Mouse (Mus musculus) neural tube, embryonic 15.5 days (tissue): ENCODE results near the gene Tmem190. TPM values are rescaled to one million over a fixed set of nuclear protein-coding genes. Genes with fewer than 3 reads are reported as not detected.

ENCODE experiments used
- ATAC-seq: fragments of 200-750 bp; cut with Nextera tagmentation; 2 replicates; pipeline ENCODE4 v1.8.0; 2017; ENCODE audit warnings: mild to moderate bottlenecking, moderate TSS enrichment, moderate library complexity; ENCODE audit not compliant: low FRiP score
- H3K27ac ChIP-seq: fragments of 300-500 bp; sonication (generic); replicated peaks from 2 replicates; pipeline ENCODE4 v1.5.1; 2015; ENCODE audit warnings: mild to moderate bottlenecking, inconsistent platforms
- H3K27me3 ChIP-seq: fragments of 300-500 bp; sonication (generic); replicated peaks from 2 replicates; pipeline ENCODE4 v1.6.1; 2015; ENCODE audit warnings: inconsistent platforms
- H3K36me3 ChIP-seq: fragments of 300-500 bp; sonication (generic); 2 replicates; pipeline ENCODE4 v1.6.1; 2015; ENCODE audit warnings: inconsistent platforms
- H3K4me1 ChIP-seq: fragments of 300-500 bp; sonication (generic); 2 replicates; pipeline ENCODE4 v1.6.1; 2015; ENCODE audit warnings: inconsistent platforms
- H3K4me2 ChIP-seq: fragments of 300-500 bp; sonication (generic); 2 replicates; pipeline ENCODE4 v1.6.1; 2015; ENCODE audit warnings: inconsistent platforms, mild to moderate bottlenecking, moderate library complexity
- H3K4me3 ChIP-seq: fragments of 300-500 bp; sonication (generic); replicated peaks from 2 replicates; pipeline ENCODE4 v1.5.1; 2015; ENCODE audit warnings: mild to moderate bottlenecking, inconsistent platforms
- H3K9ac ChIP-seq: fragments of 300-500 bp; sonication (generic); replicated peaks from 2 replicates; pipeline ENCODE4 v1.6.1; 2015; ENCODE audit warnings: mild to moderate bottlenecking, inconsistent platforms
- H3K9me3 ChIP-seq: fragments of 300-500 bp; sonication (generic); replicated peaks from 2 replicates; pipeline ENCODE4 v1.6.1; 2016; ENCODE audit warnings: inconsistent platforms
- WGBS: fragments of 180-500 bp; shearing (Covaris S2); methylation state at CpG from one replicate; pipeline ENCODE4 v1.1.7; 2015; ENCODE audit warnings: mixed read lengths; 5-methylcytosine and 5-hydroxymethylcytosine counted together
- polyA plus RNA-seq: library from polyadenylated mRNA; unstranded; fragments of >200 nt; fragmentation: Nextera tagmentation; extraction: Ambion mirVana; gene quantifications from 2 replicates; pipeline ENCODE4 v1.2.1, GENCODE M21; 2015

The Tmem190 gene
- not detected in 2 replicates for polyA plus RNA-seq

DNA sequence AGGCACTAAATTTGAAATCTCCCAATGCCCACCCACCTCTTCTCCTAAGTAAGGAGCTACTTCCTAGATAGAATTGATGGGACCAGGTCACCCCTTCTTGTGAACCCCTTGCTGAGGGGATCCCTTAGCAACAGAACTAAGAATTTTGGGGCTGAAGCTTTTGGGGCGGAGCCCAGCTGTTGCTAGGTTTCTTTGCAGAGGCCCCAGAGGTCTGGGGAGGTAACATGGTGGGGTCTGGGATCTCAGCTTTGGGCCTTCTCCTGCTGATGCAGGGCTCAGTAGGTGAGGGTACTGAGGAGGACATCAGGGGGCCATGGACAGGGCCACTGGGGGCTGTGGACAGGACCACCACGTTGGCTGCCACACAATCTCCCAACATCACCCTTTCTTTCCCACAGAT, at the start of gene Tmem190, which contains the start of gene Il11:
Gene Tmem190 (plus strand): TSS at position 179 of the 400 bp plus-strand sequence.
Gene Il11 (minus strand): TSS at position 101 of the 400 bp plus-strand sequence.
- no peak for ATAC-seq
- no peak within 1 kb of the TSS for H3K4me2 ChIP-seq
- no peaks in the 10 kb centered on the region for H3K36me3 ChIP-seq
- H3K27ac ChIP-seq: no peak within 1 kb of the TSS
- 70% methylated on average over 2 of the region's 2 CpGs for WGBS
- no peaks in the 10 kb centered on the region for H3K4me1 ChIP-seq
- H3K4me3 ChIP-seq: no peak within 1 kb of the TSS
- H3K9me3 ChIP-seq: no peaks in the 10 kb centered on the region
- no peak within 1 kb of the TSS for H3K9ac ChIP-seq
- peaks cover 44% of the 10 kb centered on the region for H3K27me3 ChIP-seq

DNA sequence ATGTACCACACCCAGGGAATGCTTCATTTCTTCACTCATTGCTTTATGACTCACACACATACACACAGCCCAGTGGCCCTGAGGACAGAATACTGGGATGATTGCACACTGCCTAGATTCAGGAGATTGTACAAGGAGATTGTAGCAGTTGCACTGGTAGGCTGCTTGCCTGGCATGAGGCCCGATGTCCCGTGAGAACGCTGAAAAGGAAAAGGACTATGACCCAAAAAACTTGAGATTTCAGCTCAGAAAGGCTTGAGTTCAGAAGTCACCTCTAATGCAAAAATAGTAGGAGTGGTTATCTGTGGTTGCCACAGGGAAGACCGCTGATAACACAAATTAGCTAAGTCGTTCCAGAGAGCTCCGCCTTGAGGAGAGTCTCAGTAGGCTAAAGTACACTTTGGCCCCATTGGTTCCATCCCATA, 49.8 kb upstream of the Tmem190 start:
- H3K9ac ChIP-seq: no peak overlapping the region
- H3K9me3 ChIP-seq: no peaks in the 10 kb centered on the region
- no peak overlapping the region for H3K4me3 ChIP-seq
- no peak for ATAC-seq
- H3K4me2 ChIP-seq: no peak overlapping the region
- no peaks in the 10 kb centered on the region for H3K4me1 ChIP-seq
- no peaks in the 10 kb centered on the region for H3K36me3 ChIP-seq
- no peak overlapping the region for H3K27ac ChIP-seq
- 74% methylated on average over 6 of the region's 6 CpGs for WGBS
- no peaks in the 10 kb centered on the region for H3K27me3 ChIP-seq

DNA sequence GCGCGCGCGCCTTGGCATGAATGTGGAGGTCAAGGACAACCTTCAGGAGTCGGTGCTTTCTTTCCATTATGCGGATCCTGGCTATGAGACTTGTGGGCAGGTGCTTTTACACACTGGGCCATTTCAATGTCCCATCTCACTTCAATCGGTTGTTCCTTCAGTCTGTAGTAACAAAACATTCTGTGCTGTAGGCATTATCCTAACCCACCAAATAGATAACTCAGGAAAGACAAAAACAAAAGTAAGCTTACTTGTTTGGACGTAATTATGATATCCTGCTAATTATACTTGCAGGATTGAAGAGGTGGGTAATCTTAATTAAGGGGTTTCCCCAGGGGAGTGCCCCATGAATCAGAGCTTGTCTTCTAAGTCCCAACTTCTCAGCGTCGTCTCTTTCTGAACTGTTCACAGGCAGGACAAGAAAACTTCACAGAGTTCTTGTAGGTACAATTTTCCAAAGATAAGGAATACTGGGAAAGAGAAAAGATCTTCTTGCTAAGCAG, 43.6 kb upstream of the Tmem190 start:
- peak overlapping the region; percentile 36; the same call in 1 of the 2 replicates for H3K9ac ChIP-seq
- peak overlapping the region; percentile 89 for H3K4me2 ChIP-seq
- ATAC-seq: no peak
- WGBS: 42% methylated on average over 10 of the region's 10 CpGs
- peak overlapping the region; percentile 84 for H3K27ac ChIP-seq
- no peaks in the 10 kb centered on the region for H3K9me3 ChIP-seq
- H3K27me3 ChIP-seq: no peaks in the 10 kb centered on the region
- H3K4me1 ChIP-seq: peaks cover 43% of the 10 kb centered on the region
- peak overlapping the region; percentile 81 for H3K4me3 ChIP-seq
- H3K36me3 ChIP-seq: no peaks in the 10 kb centered on the region; the same call in 1 of the 2 replicates

DNA sequence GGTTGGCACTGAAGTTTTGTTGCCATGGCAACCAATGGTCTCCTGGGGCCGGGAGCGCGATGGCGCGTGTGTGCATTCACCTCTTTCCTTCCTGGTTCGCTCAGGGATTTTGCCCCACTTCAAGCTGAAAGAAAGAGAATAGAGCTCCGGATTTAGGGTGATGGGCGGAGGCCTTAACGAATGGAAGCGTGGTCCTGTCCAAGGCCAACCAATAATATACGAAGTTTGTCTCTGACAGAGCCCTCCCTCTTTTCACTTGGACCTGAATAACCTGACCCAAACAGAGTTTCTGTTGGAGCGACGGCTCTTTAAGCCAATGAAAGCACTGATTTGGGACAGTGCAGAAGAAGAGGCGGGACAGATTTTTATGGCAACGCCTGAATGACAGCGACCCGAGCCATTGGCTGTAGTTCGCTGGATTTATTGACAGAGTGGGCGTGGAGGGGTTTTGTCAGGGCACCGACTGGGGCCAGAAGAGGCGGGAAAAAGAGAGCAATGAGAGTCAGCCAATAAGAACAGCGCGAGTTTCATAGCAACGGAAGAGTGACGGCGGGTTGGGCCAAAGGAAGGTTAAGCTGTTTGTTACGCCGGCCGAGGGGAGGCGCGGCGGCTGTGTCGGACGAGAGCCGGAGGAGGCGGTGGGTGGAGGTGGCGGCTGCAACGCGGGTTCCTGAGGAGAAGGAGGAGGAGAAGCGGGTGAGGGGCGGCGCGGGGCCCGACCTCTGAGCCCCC, 43.0 kb upstream of the Tmem190 start, which contains the start of gene Kmt5c:
Gene Kmt5c (plus strand): TSS at position 572 of the 732 bp plus-strand sequence.
- H3K27me3 ChIP-seq: no peaks in the 10 kb centered on the region
- H3K36me3 ChIP-seq: peaks cover 2% of the 10 kb centered on the region; the same call in 1 of the 2 replicates
- H3K9me3 ChIP-seq: no peaks in the 10 kb centered on the region
- ATAC-seq: peak; percentile 97
- peak within 1 kb of the TSS; percentile 92 for H3K9ac ChIP-seq
- H3K4me1 ChIP-seq: peaks cover 43% of the 10 kb centered on the region
- peak within 1 kb of the TSS; percentile 81 for H3K4me3 ChIP-seq
- H3K4me2 ChIP-seq: peak within 1 kb of the TSS; percentile 89
- WGBS: under 1% methylated on average over 40 of the region's 44 CpGs
- H3K27ac ChIP-seq: peak within 1 kb of the TSS; percentile 96

DNA sequence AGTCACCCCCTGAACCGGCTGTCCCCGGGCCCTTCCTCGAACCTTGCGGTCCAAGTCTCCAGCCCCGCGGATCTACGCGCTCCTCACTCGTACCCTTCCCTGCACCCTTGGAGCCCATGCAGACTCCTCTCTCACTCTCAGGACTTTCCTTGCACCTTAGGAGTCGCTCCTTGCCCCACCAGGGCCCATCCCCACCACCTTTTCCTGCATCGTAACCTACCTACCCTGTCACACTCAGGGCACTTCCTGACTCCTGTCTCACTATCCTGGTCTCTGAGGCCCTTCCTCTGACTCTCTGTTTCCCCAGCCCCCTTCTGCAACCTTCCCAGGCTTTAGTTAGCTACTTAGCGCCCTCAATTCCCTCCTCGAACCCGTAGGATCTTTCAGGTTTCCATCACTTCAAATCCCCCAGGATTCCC, 42.4 kb upstream of the Tmem190 start:
- Histone ChIP-seq H3K27ac (peak overlapping the region; percentile 96), H3K9me3 (no peaks in the 10 kb centered on the region), H3K9ac (peak overlapping the region; percentile 92), H3K4me3 (peak overlapping the region; percentile 81), H3K27me3 (no peaks in the 10 kb centered on the region), H3K4me1 (peaks cover 43% of the 10 kb centered on the region), H3K4me2 (peak overlapping the region; percentile 89), H3K36me3 (peaks cover 3% of the 10 kb centered on the region; the same call in 1 of the 2 replicates)
- WGBS: under 1% methylated on average over 14 of the region's 14 CpGs
- ATAC-seq: peak; percentile 45

DNA sequence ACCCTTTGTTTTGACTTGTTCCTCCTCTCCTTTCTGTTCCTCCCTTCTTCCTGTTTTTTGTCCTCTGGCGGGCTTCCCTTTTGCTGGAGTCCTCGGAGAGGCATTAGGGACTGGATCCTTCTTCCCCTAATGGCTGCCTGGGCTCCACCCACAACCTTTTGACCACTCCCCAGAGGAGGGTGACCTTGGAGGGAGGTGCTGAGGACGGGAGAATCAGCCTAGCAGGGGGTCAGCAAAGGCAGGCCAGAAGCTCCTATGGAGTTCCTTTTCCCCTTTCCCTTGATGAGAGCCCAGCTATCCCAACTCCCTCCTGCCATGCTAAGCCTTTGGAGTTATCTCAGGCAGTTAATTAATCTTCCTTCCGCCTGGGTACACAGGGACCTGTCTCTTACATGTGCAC, 41.6 kb upstream of the Tmem190 start:
- ATAC-seq: no peak
- H3K27me3 ChIP-seq: no peaks in the 10 kb centered on the region
- H3K36me3 ChIP-seq: peaks cover 11% of the 10 kb centered on the region
- H3K4me3 ChIP-seq: peak overlapping the region; percentile 81
- peak overlapping the region; percentile 89 for H3K4me2 ChIP-seq
- peaks cover 43% of the 10 kb centered on the region for H3K4me1 ChIP-seq
- peak overlapping the region; percentile 96 for H3K27ac ChIP-seq
- WGBS: 3% methylated on average over 4 of the region's 4 CpGs
- H3K9me3 ChIP-seq: no peaks in the 10 kb centered on the region
- H3K9ac ChIP-seq: peak overlapping the region; percentile 92

DNA sequence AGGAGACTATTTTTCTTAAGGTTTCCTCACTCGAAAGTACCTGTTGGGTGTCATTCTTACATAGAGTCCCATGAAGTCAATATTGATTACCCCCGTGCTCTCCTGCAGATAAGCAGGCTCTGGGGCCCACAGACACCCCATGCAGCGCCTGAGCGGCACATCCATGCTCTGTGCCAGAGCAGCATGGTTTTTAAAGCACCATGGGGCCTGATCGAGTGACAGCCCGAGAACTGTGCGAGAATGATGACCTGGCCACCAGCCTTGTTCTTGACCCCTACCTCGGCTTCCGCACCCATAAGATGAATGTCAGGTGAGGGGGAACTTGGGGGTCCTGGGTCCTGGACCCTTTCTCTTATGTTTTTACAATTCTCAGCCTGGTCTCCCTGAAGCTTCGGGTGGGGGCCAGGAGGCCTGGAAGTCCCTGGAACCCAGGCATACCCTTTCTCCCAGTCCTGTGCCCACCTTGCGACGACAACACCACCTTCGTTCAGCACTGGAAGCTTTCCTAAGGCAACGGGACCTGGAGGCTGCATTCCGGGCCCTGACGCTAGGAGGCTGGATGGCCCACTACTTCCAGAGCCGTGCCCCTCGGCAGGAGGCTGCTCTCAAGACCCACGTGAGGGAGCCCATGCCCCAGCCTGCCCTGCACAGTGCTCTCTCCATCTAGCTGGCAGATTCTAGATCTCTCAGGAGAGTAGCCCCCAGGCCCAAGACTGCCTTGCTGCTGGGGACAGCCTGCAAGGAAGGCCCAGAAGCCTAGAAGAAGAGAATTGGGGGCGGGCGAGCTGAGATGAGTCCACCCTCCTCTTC, 40.9 kb upstream of the Tmem190 start:
- 82% methylated on average over 21 of the region's 21 CpGs for WGBS
- Histone ChIP-seq H3K9ac (peak overlapping the region; percentile 92), H3K4me3 (peak overlapping the region; percentile 81), H3K4me2 (peak overlapping the region; percentile 89), H3K4me1 (peaks cover 43% of the 10 kb centered on the region), H3K27ac (peak overlapping the region; percentile 96), H3K9me3 (no peaks in the 10 kb centered on the region), H3K27me3 (no peaks in the 10 kb centered on the region), H3K36me3 (peaks cover 18% of the 10 kb centered on the region)
- ATAC-seq: no peak

DNA sequence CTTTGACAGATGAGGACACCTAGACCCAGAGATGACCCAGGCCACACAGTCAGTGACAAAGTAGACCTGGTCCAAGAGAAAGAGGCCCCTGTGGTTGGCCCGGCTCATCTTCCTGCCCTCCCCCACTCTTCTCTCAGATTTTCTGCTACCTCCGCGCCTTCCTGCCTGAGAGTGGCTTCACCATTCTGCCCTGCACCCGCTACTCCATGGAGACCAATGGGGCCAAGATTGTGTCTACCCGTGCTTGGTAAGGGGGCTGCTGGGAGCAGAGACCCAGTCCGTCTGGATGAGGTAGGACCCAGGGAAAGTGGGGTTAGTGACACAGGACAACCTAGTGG, 40.3 kb upstream of the Tmem190 start:
- H3K27me3 ChIP-seq: no peaks in the 10 kb centered on the region
- 92% methylated on average over 6 of the region's 6 CpGs for WGBS
- H3K4me3 ChIP-seq: no peak overlapping the region
- H3K4me2 ChIP-seq: no peak overlapping the region
- peaks cover 43% of the 10 kb centered on the region for H3K4me1 ChIP-seq
- no peak overlapping the region for H3K27ac ChIP-seq
- no peak for ATAC-seq
- peaks cover 21% of the 10 kb centered on the region for H3K36me3 ChIP-seq
- no peak overlapping the region for H3K9ac ChIP-seq
- no peaks in the 10 kb centered on the region for H3K9me3 ChIP-seq

DNA sequence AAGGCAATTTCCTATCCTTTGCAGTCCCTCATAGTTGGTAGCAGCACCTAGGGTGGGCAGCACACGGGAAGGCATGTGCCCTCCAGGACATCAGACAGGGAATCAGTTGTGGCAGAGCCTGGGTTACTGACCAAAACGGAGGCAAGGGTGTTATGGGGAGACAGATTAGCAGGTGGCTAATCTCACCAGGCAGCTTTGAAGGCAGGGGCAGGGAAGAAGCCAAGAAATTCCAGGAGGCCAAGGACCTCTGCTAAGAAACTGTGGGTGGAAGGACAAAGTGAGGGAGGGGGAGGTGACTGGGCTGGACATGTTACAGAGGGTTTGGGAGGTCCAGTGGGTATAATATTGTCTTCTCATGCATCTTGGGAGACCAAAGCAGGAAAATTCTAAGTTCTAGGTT, 39.4 kb upstream of the Tmem190 start:
- Histone ChIP-seq H3K4me2 (no peak overlapping the region), H3K9ac (no peak overlapping the region), H3K36me3 (peaks cover 21% of the 10 kb centered on the region), H3K27ac (no peak overlapping the region), H3K4me1 (peaks cover 42% of the 10 kb centered on the region), H3K4me3 (no peak overlapping the region), H3K27me3 (no peaks in the 10 kb centered on the region), H3K9me3 (no peaks in the 10 kb centered on the region)
- WGBS: 86% methylated on average over 2 of the region's 2 CpGs
- ATAC-seq: no peak

DNA sequence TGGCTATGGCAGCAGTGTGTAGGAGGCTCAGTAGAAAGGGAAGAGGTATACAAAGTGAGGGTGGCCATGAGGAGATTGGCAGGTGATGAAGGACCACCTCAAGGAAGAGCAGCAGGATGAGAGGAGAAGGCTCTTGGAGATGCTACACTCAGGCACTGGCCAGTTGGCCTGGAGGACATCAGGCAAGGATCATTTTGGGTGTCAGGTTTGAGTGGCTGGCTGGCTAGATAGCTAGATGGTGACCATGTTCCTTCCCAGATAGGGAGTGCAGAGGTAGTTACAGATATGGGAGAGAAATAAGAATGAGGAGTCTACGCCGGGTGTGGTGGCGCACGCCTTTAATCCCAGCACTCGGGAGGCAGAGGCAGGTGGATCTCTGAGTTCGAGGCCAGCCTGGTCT, 37.9 kb upstream of the Tmem190 start:
- H3K4me3 ChIP-seq: no peak overlapping the region
- peaks cover 31% of the 10 kb centered on the region for H3K4me1 ChIP-seq
- no peak for ATAC-seq
- no peak overlapping the region for H3K9ac ChIP-seq
- no peaks in the 10 kb centered on the region for H3K27me3 ChIP-seq
- over 99% methylated on average over 6 of the region's 6 CpGs for WGBS
- H3K27ac ChIP-seq: no peak overlapping the region
- peaks cover 24% of the 10 kb centered on the region for H3K36me3 ChIP-seq
- H3K4me2 ChIP-seq: no peak overlapping the region
- H3K9me3 ChIP-seq: no peaks in the 10 kb centered on the region

DNA sequence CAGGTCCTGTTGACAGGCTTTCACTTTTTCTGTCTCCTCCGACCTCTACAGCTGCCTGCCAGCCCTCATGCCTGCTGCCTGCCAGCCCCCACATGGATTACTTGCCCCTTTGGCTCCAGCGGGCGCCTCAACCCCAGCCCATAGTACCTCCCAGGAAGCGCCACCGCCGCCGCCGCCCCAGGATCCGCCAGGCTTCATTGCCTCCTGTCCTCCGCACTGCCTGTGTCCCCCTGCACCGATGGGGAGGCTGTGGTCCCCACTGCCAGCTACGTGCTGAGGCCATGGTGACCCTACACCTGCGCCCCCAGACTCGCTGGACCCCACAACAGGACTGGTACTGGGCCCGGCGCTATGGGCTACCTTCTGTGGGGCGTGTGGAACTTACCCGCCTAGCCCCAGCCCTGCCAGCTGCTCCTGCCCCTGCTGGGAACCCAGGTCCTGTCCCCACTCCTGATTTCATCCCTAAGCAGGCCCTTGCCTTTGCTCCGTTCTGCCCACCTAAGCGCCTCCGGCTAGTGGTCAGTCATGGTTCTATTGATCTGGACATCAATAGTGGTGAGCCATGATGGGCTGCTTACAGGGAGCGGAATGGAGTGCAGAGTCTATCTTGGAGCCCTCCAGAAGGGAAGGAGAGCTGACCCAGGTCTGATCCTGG, 36.3 kb upstream of the Tmem190 start:
- no peak for ATAC-seq
- Histone ChIP-seq H3K4me3 (no peak overlapping the region), H3K4me1 (peaks cover 22% of the 10 kb centered on the region), H3K27ac (no peak overlapping the region), H3K9ac (no peak overlapping the region), H3K27me3 (no peaks in the 10 kb centered on the region), H3K36me3 (peaks cover 24% of the 10 kb centered on the region), H3K9me3 (no peaks in the 10 kb centered on the region), H3K4me2 (no peak overlapping the region)
- 92% methylated on average over 22 of the region's 22 CpGs for WGBS
